Mouse (Mus musculus): ENCODE results near the gene Nfkbil1. TPM values are rescaled to one million over a fixed set of nuclear protein-coding genes. Genes with fewer than 3 reads are reported as not detected.

Nfkbil1 gene
- polyA plus RNA-seq, 1 experiment from 2014 or later: 5.4 TPM

GRCm38 (mm10) chr17:35189186-35189585 lies 46.4 kb downstream of the Nfkbil1 start:
- DNase-seq (ENCODE audit: low spot score) (no peak), ATAC-seq (replicated peaks; ENCODE audit: low FRiP score) (no peak)
- Histone ChIP-seq H3K4me2 (peak overlapping the region; percentile 39), H3K9me3 (ENCODE audit: control insufficient read depth, low read length) (no peaks in the 10 kb centered on the region), H3K36me3 (ENCODE audit: control insufficient read depth, insufficient read depth, low read length) (no peaks in the 10 kb centered on the region), H3K9ac (ENCODE audit: low read depth, low read length) (0 out of 2 replicates have a peak overlapping the region, but pooled peaks have one; percentile 30), H3K4me3 (ENCODE audit: low read depth, low read length) (no peak overlapping the region), H3K27ac (ENCODE audit: low read depth, low read length) (peak overlapping the region; percentile 68; the same call in 1 of the 2 replicates), H3K27me3 (replicated peaks; ENCODE audit: control insufficient read depth, insufficient read depth, low read length) (peaks cover under 1% of the 10 kb centered on the region; the same call in 1 of the 2 replicates), H3K4me1 (replicated peaks; ENCODE audit: control insufficient read depth, insufficient read depth, low read length) (peaks cover 19% of the 10 kb centered on the region)
- 50% methylated on average over 1 of the region's 1 CpGs for WGBS

GRCm38 (mm10) chr17:35187959-35188610 lies 47.5 kb downstream of the Nfkbil1 start, which contains the start of gene Lst1:
TSS of gene Lst1 (minus strand) at chr17:35188439.
- peak within 1 kb of the TSS; percentile 81 for H3K27ac ChIP-seq (ENCODE audit: low read depth, low read length)
- DNase-seq (ENCODE audit: low spot score): no peak
- ATAC-seq (replicated peaks; ENCODE audit: low FRiP score): no peak
- H3K4me3 ChIP-seq (ENCODE audit: low read depth, low read length): peak within 1 kb of the TSS; percentile 5; the same call in 1 of the 2 replicates
- H3K9ac ChIP-seq (ENCODE audit: low read depth, low read length): 0 out of 2 replicates have a peak within 1 kb of the TSS, but pooled peaks have one; percentile 30
- no peaks in the 10 kb centered on the region for H3K9me3 ChIP-seq (ENCODE audit: control insufficient read depth, low read length)
- H3K4me1 ChIP-seq (replicated peaks; ENCODE audit: control insufficient read depth, insufficient read depth, low read length): peaks cover 14% of the 10 kb centered on the region
- peak within 1 kb of the TSS; percentile 67 for H3K4me2 ChIP-seq
- WGBS: 50% methylated on average over 7 of the region's 7 CpGs
- no peaks in the 10 kb centered on the region for H3K27me3 ChIP-seq (replicated peaks; ENCODE audit: control insufficient read depth, insufficient read depth, low read length)
- H3K36me3 ChIP-seq (ENCODE audit: control insufficient read depth, insufficient read depth, low read length): no peaks in the 10 kb centered on the region

DNA sequence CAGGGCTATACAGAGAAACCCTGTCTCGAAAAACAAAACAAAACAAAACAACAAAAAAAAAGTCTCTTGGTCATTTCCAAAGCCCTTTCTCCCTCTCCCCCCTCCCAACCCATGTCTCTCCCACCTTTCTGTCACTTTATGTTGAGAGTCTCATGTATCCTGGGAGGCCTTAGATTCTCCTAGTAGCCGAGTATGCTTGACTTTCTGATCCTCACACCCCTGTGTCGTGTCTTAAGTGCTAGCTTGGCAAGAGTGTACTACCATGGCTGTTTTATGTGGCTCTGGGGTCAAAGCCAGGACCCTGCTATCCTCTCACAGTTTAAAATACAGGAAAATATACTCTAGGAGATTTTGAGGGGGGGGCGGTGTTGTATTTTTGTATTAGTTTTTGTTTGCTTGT lies 48.2 kb downstream of the Nfkbil1 start:
- Histone ChIP-seq H3K4me3 (ENCODE audit: low read depth, low read length) (peak overlapping the region; percentile 5; the same call in 1 of the 2 replicates), H3K27me3 (replicated peaks; ENCODE audit: control insufficient read depth, insufficient read depth, low read length) (no peaks in the 10 kb centered on the region), H3K9me3 (ENCODE audit: control insufficient read depth, low read length) (no peaks in the 10 kb centered on the region), H3K36me3 (ENCODE audit: control insufficient read depth, insufficient read depth, low read length) (no peaks in the 10 kb centered on the region), H3K4me1 (replicated peaks; ENCODE audit: control insufficient read depth, insufficient read depth, low read length) (peaks cover 14% of the 10 kb centered on the region), H3K27ac (ENCODE audit: low read depth, low read length) (peak overlapping the region; percentile 81; the same call in 1 of the 2 replicates), H3K4me2 (peak overlapping the region; percentile 67; the same call in 1 of the 2 replicates), H3K9ac (ENCODE audit: low read depth, low read length) (no peak overlapping the region)
- ATAC-seq (replicated peaks; ENCODE audit: low FRiP score) (no peak), DNase-seq (ENCODE audit: low spot score) (no peak)
- 67% methylated on average over 4 of the region's 4 CpGs for WGBS

- Histone ChIP-seq H3K4me2 (peak overlapping the region; percentile 67), H3K4me1 (replicated peaks; ENCODE audit: control insufficient read depth, insufficient read depth, low read length) (peaks cover 14% of the 10 kb centered on the region), H3K9me3 (ENCODE audit: control insufficient read depth, low read length) (no peaks in the 10 kb centered on the region), H3K27me3 (replicated peaks; ENCODE audit: control insufficient read depth, insufficient read depth, low read length) (no peaks in the 10 kb centered on the region), H3K36me3 (ENCODE audit: control insufficient read depth, insufficient read depth, low read length) (no peaks in the 10 kb centered on the region), H3K4me3 (ENCODE audit: low read depth, low read length) (peak overlapping the region; percentile 58), H3K9ac (ENCODE audit: low read depth, low read length) (peak overlapping the region; percentile 60), H3K27ac (ENCODE audit: low read depth, low read length) (peak overlapping the region; percentile 81)
- DNase-seq (ENCODE audit: low spot score) (no peak), ATAC-seq (replicated peaks; ENCODE audit: low FRiP score) (no peak; the same call in 1 of the 2 replicates)
- WGBS: 3% methylated on average over 4 of the region's 4 CpGs
These were observed 48.9 kb downstream of the Nfkbil1 start for GRCm38 (mm10) chr17:35186681-35187080.

DNA sequence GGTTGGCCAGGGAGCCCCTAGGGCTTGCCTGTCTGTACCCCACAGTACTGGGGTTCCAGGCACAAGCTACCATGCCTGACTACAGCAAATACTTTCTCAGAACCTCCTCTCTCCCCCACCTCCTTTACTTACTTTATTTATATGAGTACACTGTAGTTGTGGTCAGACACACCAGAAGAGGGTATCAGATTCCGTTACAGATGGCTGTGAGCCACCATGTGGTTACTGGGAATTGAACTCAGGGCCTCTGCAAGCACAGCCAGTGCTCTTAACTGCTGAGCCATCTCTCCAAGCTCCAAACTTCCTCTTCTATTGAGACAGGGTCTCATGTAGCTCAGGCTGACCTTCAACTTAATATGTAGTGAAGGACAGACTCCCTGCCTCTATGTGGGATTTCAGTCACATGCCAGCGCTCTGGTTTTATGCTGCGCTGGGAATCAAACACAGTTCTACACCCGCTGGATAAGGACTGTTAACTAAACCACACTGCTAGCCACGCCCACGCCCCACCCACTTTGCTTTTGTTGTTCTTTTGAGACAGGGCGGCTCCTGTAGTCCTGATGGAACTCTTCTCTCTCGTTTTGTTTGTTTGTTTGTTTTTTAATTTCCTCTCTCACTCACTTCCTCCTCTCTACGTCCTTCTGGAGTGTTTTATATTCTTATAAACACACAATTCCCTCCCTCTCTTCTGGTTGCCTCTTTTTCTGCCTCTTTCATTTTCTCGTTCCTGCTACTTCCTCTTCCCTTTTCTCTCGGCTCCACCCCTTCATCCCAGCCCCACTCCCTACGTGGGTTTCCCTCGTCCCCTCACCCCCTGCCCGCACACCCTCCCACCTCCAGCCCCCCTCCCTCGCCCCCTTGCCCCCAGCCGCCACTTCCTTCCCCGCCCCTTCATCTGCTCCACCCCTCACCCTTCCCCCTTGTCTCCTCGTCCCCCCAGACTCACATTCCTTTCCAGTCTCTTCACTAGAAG lies 49.7 kb downstream of the Nfkbil1 start:
- peak; percentile 75 for DNase-seq (ENCODE audit: low spot score)
- peak overlapping the region; percentile 60 for H3K9ac ChIP-seq (ENCODE audit: low read depth, low read length)
- H3K27ac ChIP-seq (ENCODE audit: low read depth, low read length): peak overlapping the region; percentile 81
- WGBS: under 1% methylated on average over 18 of the region's 18 CpGs
- H3K27me3 ChIP-seq (replicated peaks; ENCODE audit: control insufficient read depth, insufficient read depth, low read length): no peaks in the 10 kb centered on the region
- H3K4me2 ChIP-seq: peak overlapping the region; percentile 67
- ATAC-seq (replicated peaks; ENCODE audit: low FRiP score): peak; percentile 67; the same call in 1 of the 2 replicates
- H3K9me3 ChIP-seq (ENCODE audit: control insufficient read depth, low read length): no peaks in the 10 kb centered on the region
- H3K36me3 ChIP-seq (ENCODE audit: control insufficient read depth, insufficient read depth, low read length): no peaks in the 10 kb centered on the region
- peaks cover 14% of the 10 kb centered on the region for H3K4me1 ChIP-seq (replicated peaks; ENCODE audit: control insufficient read depth, insufficient read depth, low read length)
- H3K4me3 ChIP-seq (ENCODE audit: low read depth, low read length): peak overlapping the region; percentile 58

DNA sequence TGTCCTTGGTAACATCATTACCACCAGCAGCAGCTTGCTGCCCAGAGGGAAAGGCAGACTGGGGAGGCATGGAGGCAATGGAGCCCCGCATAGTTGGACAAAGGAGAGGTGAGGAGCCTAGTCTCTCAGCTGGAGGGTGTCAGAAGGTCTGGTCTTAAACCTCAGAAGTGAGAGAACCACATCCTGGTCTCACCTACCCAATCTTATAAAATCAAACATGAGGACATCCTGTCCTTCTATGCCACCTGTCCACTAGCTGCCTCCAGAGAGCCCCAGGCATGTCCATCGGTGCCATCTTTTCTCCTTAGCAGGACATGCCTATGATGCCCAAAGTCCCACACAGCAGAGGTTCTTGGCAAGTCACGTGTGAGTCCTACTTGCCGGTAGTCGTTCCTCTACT lies 55.5 kb downstream of the Nfkbil1 start:
- Histone ChIP-seq H3K27me3 (replicated peaks; ENCODE audit: control insufficient read depth, insufficient read depth, low read length) (no peaks in the 10 kb centered on the region), H3K4me3 (ENCODE audit: low read depth, low read length) (no peak overlapping the region), H3K4me2 (no peak overlapping the region), H3K9me3 (ENCODE audit: control insufficient read depth, low read length) (no peaks in the 10 kb centered on the region), H3K4me1 (replicated peaks; ENCODE audit: control insufficient read depth, insufficient read depth, low read length) (0 out of 2 replicates have a peak, but pooled peaks cover 2% of the 10 kb centered on the region), H3K9ac (ENCODE audit: low read depth, low read length) (no peak overlapping the region), H3K27ac (ENCODE audit: low read depth, low read length) (no peak overlapping the region), H3K36me3 (ENCODE audit: control insufficient read depth, insufficient read depth, low read length) (no peaks in the 10 kb centered on the region)
- DNase-seq (ENCODE audit: low spot score) (no peak), ATAC-seq (replicated peaks; ENCODE audit: low FRiP score) (no peak)
- WGBS: 76% methylated on average over 5 of the region's 5 CpGs

GRCm38 (mm10) chr17:35178528-35178927 lies 57.1 kb downstream of the Nfkbil1 start:
- ATAC-seq (replicated peaks; ENCODE audit: low FRiP score) (peak; percentile 76), DNase-seq (ENCODE audit: low spot score) (peak; percentile 65)
- Histone ChIP-seq H3K27ac (ENCODE audit: low read depth, low read length) (no peak overlapping the region), H3K27me3 (replicated peaks; ENCODE audit: control insufficient read depth, insufficient read depth, low read length) (no peaks in the 10 kb centered on the region; the same call in 1 of the 2 replicates), H3K9me3 (ENCODE audit: control insufficient read depth, low read length) (no peaks in the 10 kb centered on the region), H3K4me3 (ENCODE audit: low read depth, low read length) (no peak overlapping the region), H3K4me2 (no peak overlapping the region), H3K9ac (ENCODE audit: low read depth, low read length) (no peak overlapping the region), H3K36me3 (ENCODE audit: control insufficient read depth, insufficient read depth, low read length) (no peaks in the 10 kb centered on the region), H3K4me1 (replicated peaks; ENCODE audit: control insufficient read depth, insufficient read depth, low read length) (0 out of 2 replicates have a peak, but pooled peaks cover 2% of the 10 kb centered on the region)
- 10% methylated on average over 5 of the region's 5 CpGs for WGBS

GRCm38 (mm10) chr17:35175968-35176367 lies 59.6 kb downstream of the Nfkbil1 start, which contains the start of gene Aif1:
TSS of gene Aif1 (minus strand) at chr17:35176068.
- H3K27ac ChIP-seq (ENCODE audit: low read depth, low read length): no peak within 1 kb of the TSS
- 59% methylated on average over 2 of the region's 2 CpGs for WGBS
- no peak within 1 kb of the TSS for H3K4me3 ChIP-seq (ENCODE audit: low read depth, low read length)
- no peaks in the 10 kb centered on the region for H3K36me3 ChIP-seq (ENCODE audit: control insufficient read depth, insufficient read depth, low read length)
- H3K4me2 ChIP-seq: no peak within 1 kb of the TSS
- no peaks in the 10 kb centered on the region; the same call in 1 of the 2 replicates for H3K27me3 ChIP-seq (replicated peaks; ENCODE audit: control insufficient read depth, insufficient read depth, low read length)
- H3K4me1 ChIP-seq (replicated peaks; ENCODE audit: control insufficient read depth, insufficient read depth, low read length): 0 out of 2 replicates have a peak, but pooled peaks cover 2% of the 10 kb centered on the region
- DNase-seq (ENCODE audit: low spot score): no peak
- ATAC-seq (replicated peaks; ENCODE audit: low FRiP score): no peak
- no peaks in the 10 kb centered on the region for H3K9me3 ChIP-seq (ENCODE audit: control insufficient read depth, low read length)
- no peak within 1 kb of the TSS for H3K9ac ChIP-seq (ENCODE audit: low read depth, low read length)

Data from liver, embryonic 11.5 days (tissue).